Mouse (Mus musculus) myocyte (in vitro differentiated cells): Measurements from ENCODE around the gene Idh3b.

Source experiments
- E2F4 ChIP-seq: IDR thresholded peaks from one replicate; pipeline ENCODE4 v1.6.1; 2011; ENCODE audit warnings: mild to moderate bottlenecking, control low read depth, moderate library complexity; ENCODE audit not compliant: insufficient read depth
- POLR2A ChIP-seq: IDR thresholded peaks from one replicate; pipeline ENCODE4 v1.6.1; 2011; ENCODE audit warnings: low read depth, mild to moderate bottlenecking, control low read depth, moderate library complexity; ENCODE audit not compliant: insufficient read length
- TCF3 ChIP-seq: IDR thresholded peaks from one replicate; pipeline ENCODE4 v1.6.1; 2011; ENCODE audit warnings: low read depth, control low read depth; ENCODE audit not compliant: insufficient read length
- USF1 ChIP-seq: IDR thresholded peaks from one replicate; pipeline ENCODE4 v1.6.1; 2011; ENCODE audit warnings: low read depth, mild to moderate bottlenecking, control low read depth, moderate library complexity

DNA sequence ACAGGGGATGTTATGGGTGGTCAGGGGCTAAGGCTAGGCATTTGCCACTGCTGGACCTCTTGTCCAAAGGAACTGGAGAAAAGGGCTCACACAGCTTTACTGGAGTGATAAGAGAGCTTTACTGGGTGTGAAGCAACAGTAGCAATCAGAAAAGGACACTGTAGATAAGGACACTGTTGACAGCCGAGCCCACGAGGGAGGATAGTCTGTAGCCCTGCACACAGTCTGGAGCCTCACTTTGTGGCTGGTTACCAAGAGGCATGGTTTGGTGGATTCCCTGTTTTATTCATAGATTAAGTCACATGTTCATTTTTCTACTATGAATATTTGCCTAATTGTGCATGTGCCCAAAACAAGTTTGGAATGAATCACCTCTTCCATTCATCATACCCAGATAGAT, 21.9 kb downstream of the Idh3b start:
- no peak for TF ChIP-seq USF1
- TF ChIP-seq POLR2A, result no peak
- no peak for TF ChIP-seq E2F4
- TF ChIP-seq TCF3, result no peak
